Mouse (Mus musculus): ENCODE measurements around the gene Glra3. TPM values are rescaled to one million over a fixed set of nuclear protein-coding genes. Genes with fewer than 3 reads are reported as not detected.

The Glra3 gene
- total RNA-seq, 1 experiment = not detected

- no peak for DNase-seq (ENCODE audit: low read depth, low spot score)
- no peak overlapping the region for H3K4me3 ChIP-seq (ENCODE audit: insufficient read depth in 1 of 2, low read depth in 1 of 2, low read length in 2 of 2, poor library complexity in 1 of 2, severe bottlenecking in 1 of 2)
- TF ChIP-seq ZC3H11A (IDR thresholded peaks at IDR 0.05; ENCODE audit: borderline replicate concordance, low read depth, low read length) (no peak), CHD2 (IDR thresholded peaks at IDR 0.05; ENCODE audit: low read depth, low read length) (no peak), HCFC1 (IDR thresholded peaks at IDR 0.05; ENCODE audit: borderline replicate concordance, insufficient read depth, low read length) (no peak), MAFK (IDR thresholded peaks at IDR 0.05; ENCODE audit: insufficient read depth, low read depth, low read length) (no peak), ZNF384 (IDR thresholded peaks at IDR 0.05; ENCODE audit: low read depth, low read length) (no peak)
- no peaks in the 10 kb centered on the region for H3K9me3 ChIP-seq (ENCODE audit: control insufficient read depth, insufficient read depth, low read depth, low read length)
- no peaks in the 10 kb centered on the region for H3K4me1 ChIP-seq (ENCODE audit: control insufficient read depth in 2 of 2, insufficient read depth in 2 of 2, low read length in 2 of 2, poor library complexity in 1 of 2)
- no peaks in the 10 kb centered on the region for H3K36me3 ChIP-seq (ENCODE audit: control insufficient read depth, insufficient read depth, low read length, poor library complexity, severe bottlenecking)
- in situ Hi-C loops (cut with MboI; ENCODE audit: low sequenced_read_pairs in 2 of 2, unreplicated experiment in 2 of 2) = no loop called here
- no peak overlapping the region for H3K9ac ChIP-seq (ENCODE audit: insufficient read depth, low read depth, low read length, poor library complexity, severe bottlenecking)
- no peak overlapping the region for H3K27ac ChIP-seq (ENCODE audit: insufficient read depth, low read depth, low read length, poor library complexity, severe bottlenecking)
Measured at GRCm38 (mm10) chr8:56151574-56151973, 211.3 kb downstream of the Glra3 start.

- H3K27ac ChIP-seq (ENCODE audit: insufficient read depth, low read depth, low read length, poor library complexity, severe bottlenecking) = no peak overlapping the region
- no peak overlapping the region for H3K9ac ChIP-seq (ENCODE audit: insufficient read depth, low read depth, low read length, poor library complexity, severe bottlenecking)
- no peaks in the 10 kb centered on the region for H3K9me3 ChIP-seq (ENCODE audit: control insufficient read depth, insufficient read depth, low read depth, low read length)
- no peak overlapping the region for H3K4me3 ChIP-seq (ENCODE audit: insufficient read depth in 1 of 2, low read depth in 1 of 2, low read length in 2 of 2, poor library complexity in 1 of 2, severe bottlenecking in 1 of 2)
- in situ Hi-C loops (cut with MboI; ENCODE audit: low sequenced_read_pairs in 2 of 2, unreplicated experiment in 2 of 2) = no loop called here
- H3K36me3 ChIP-seq (ENCODE audit: control insufficient read depth, insufficient read depth, low read length, poor library complexity, severe bottlenecking) = no peaks in the 10 kb centered on the region
- no peak for TF ChIP-seq HCFC1 (IDR thresholded peaks at IDR 0.05; ENCODE audit: borderline replicate concordance, insufficient read depth, low read length)
- TF ChIP-seq CHD2 (IDR thresholded peaks at IDR 0.05; ENCODE audit: low read depth, low read length) = no peak
- TF ChIP-seq MAFK (IDR thresholded peaks at IDR 0.05; ENCODE audit: insufficient read depth, low read depth, low read length) = no peak
- no peak for TF ChIP-seq ZNF384 (IDR thresholded peaks at IDR 0.05; ENCODE audit: low read depth, low read length)
- no peak for TF ChIP-seq ZC3H11A (IDR thresholded peaks at IDR 0.05; ENCODE audit: borderline replicate concordance, low read depth, low read length)
- H3K4me1 ChIP-seq (ENCODE audit: control insufficient read depth in 2 of 2, insufficient read depth in 2 of 2, low read length in 2 of 2, poor library complexity in 1 of 2) = no peaks in the 10 kb centered on the region
- DNase-seq (ENCODE audit: low read depth, low spot score) = no peak
Measured at GRCm38 (mm10) chr8:56158966-56159365, 218.7 kb downstream of the Glra3 start.

Other genes starting within 250 kb of the Glra3 start
- not detected in 2 replicates for gene Adam29, start 33.5 kb upstream of the Glra3 start, total RNA-seq (2012; rRNA removed)

All from ES-E14 (cell line).